Mouse (Mus musculus): ENCODE measurements around the gene Dusp23.

The Dusp23 gene

DNA sequence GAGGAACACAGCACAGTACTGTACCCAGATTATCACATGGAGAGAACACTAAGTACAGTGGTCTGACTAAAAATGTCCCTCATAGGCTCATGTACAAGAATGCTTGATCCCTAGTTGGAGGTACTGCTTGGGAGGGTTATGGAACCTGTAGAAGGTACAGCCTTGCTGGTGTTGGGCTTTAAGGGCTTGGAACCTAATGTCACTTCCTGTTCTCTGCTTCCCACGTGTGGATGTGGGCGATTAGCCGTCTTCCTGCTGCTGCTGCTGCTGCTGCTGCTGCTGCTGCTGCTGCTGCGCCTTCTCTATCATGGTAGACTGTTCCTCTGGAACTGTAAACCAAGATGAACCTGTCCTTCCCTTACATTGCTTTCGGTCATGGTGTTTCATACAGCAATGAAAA lies 9.2 kb downstream of the Dusp23 start:
- no peak for DNase-seq (ENCODE audit: low spot score)

- no peak for DNase-seq (ENCODE audit: low spot score)
These were observed 13.5 kb downstream of the Dusp23 start for GRCm38 (mm10) chr1:172619235-172619634.

DNA sequence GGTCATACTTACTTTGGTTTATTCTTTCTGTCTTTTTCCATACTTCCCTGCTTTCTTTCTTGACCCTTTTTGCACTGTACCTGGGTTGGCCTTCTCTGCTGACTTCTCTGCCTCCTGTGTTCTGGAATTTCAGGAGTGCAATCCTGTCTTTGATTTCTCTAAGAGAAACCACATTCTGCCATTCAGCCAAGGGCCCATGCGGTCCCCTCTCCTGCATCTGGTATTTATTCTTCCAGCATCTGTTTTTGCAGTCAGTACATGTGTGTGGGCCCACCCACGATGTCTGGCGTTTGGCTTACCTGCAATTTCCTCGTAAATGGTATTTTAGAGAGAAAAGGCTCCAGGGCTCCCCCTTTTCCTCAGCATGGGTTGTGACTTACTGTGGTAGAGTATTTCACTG lies 14.6 kb downstream of the Dusp23 start:
- DNase-seq (ENCODE audit: low spot score) = no peak

DNA sequence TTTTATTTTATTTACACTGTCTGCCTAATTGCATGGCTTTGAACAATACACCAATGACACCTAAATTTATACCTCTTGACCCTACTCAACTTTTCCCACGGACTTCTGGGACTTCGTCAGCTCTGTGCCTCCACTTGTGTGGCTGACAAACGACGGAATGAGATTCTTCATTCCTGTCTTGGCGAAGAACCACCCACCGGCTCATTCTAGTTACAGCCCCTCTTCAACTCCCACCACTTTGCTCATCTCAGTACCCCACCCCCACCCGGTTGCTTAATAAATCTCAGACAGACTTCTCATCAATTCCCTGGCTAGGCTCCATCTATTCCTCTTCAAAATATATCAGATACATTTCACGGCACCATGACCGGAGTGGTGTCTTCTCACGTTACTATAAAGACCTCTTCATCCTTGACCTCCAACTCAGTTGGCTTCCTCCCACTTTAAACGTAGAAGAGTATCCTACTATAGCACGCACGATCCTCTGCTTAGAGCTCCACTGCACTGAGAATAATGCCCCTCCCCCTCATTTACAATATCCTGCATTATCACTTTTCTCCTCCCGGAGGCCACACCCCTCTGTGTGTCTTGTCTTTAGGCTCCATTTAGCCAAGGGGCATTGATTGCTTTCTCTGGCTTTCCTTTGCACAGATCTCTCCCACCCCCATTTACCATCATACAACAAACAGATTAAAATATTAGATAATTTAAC lies 15.2 kb downstream of the Dusp23 start:
- DNase-seq (ENCODE audit: low spot score) = no peak

GRCm38 (mm10) chr1:172616537-172617300 lies 16.0 kb downstream of the Dusp23 start:
- DNase-seq (ENCODE audit: low spot score) = no peak

DNA sequence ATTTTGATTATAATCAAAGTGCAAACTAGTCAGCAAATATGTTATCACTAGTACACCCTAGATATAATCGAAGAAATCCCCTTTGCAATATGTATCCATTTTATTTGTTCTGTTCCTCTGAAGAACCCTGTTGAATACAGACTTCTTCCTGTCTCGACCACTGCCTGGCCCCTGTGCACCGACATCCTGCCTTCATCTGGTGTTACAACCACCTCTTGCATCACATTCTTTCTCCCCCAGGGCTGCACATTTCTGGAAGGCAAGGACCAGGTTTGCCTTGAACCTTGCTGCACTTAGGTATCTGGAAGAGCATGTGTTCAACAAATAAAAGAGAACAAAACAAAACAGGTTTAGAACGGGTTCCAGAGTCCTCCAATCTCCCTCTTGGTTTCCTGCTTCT lies 17.4 kb downstream of the Dusp23 start:
- DNase-seq (ENCODE audit: low spot score) = no peak

DNA sequence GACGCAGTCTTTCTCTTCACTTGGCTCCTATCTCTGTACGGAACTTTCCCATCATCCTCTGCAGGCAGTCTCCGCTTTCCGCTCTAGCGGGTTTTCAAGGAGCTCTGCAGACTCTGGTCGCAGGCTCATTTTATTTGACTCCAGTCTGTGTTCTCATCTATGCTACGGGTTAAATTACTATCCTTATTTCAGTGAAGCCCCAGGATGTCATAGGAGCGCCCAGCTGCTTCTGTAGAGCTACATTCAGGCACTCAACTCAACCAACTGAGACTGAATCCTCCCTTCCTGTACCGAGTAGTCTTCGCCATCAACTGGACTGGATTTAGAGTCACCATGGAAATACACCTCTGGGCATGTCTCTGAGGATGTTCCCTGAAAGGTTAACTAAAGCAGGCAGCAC lies 18.1 kb downstream of the Dusp23 start:
- DNase-seq (ENCODE audit: low spot score) = no peak

DNA sequence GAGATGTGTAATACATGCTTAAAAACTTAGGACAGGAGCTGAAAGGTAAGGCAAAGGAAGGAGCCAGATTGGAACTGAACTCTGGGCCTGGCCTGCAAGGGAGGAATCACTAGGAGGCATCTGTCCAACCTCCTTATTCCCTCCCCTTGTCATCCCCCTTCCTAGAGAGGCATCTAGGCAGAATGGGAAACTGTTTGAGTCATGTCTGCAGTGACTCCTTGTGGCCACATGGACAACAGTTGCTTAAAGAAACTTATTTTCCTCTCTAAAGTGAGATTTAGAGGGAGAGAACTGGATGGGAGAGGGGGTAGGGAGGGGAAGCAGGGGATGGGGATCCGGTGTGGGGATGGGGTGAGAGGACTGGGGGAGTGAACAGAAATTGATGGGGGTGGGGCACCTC lies 20.0 kb downstream of the Dusp23 start:
- DNase-seq (ENCODE audit: low spot score) = no peak

DNA sequence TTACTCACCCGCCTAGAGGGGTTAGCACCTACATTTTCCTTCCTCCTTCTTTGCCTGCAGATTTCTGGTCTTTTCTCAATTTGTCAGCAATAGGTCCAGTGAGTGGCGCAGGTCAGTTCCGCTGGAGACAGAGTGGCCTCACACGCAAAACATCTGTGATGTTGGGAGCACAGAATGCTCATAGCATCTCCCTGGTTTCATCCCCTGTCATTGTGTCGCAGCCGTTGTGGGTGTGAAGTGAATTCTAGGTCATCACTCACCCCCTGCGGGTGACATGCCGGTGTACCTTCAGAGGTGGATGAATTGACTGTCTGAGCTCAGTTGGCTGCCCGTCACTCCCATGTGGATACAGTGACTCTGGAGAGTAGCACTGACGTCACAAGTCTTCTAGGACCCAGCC lies 21.5 kb downstream of the Dusp23 start:
- DNase-seq (ENCODE audit: low spot score) = no peak

GRCm38 (mm10) chr1:172602326-172602725 lies 30.4 kb downstream of the Dusp23 start, which contains the start of gene Fcrl6:
Gene Fcrl6, minus strand, starts transcription at chr1:172602551.
- no peak for DNase-seq (ENCODE audit: low spot score)

DNA sequence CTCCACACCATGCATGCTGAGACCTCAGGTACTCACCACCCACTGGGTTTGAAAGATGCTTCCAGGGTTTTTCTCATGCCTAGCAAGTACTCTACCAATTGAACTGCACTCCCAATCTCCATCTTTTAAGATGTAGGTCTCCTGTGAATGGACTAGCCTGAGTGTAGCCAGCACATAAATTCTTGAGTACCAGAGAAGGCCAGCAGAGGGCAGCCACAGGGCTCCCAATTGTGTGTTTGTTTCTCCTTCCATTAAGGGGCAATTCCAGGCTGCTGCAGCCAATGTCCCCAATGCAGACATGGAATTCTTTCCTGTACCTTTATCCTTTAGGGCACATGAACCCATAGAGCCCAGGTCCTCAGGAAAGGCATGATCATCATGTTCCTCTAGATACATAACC lies 38.3 kb downstream of the Dusp23 start:
- no peak for DNase-seq (ENCODE audit: low spot score)

DNA sequence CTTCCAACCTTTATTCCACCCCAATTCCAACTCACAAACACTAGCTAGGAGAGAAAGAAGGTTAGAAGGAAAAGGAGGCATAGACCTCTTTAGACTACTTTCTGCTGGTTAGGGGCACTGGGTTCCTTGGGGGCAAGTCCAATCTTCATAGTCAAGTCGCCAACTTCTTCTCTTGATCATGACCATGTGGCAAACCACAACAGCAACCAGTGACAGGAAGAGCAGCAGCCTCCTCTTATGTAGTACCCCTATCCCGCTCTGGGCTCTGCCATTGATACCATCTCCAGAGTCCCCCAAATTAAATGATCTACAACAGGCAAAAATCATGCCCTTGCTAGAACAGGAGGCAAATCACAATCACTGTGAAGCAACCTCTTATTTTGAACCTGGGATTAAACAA lies 38.8 kb downstream of the Dusp23 start:
- no peak for DNase-seq (ENCODE audit: low spot score)

- no peak for DNase-seq (ENCODE audit: low spot score)
These were observed 39.4 kb downstream of the Dusp23 start for GRCm38 (mm10) chr1:172593321-172593720.

DNA sequence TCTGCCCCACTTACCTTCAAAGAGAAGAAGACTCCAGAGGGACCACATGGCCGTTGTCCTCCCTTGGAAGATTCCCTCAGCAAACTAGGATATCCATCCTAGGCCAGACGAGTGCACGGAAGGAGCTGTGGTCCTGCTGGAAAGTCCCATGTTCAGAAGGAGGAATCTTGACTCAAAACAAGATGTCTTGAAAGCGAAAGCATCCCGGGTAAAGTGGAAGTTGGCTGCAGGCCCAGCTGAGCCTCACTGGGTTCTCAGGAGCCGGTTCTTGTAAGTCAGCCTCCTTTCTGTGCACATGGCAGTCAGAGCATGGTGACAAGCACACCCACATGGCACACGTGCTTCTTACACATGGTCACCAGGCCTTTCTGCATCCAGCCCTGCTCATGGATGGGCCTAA lies 42.4 kb downstream of the Dusp23 start, which contains the start of gene Slamf8:
Gene Slamf8, minus strand, starts transcription at position 184 of the 400 bp plus-strand sequence.
- no peak for DNase-seq (ENCODE audit: low spot score)

DNA sequence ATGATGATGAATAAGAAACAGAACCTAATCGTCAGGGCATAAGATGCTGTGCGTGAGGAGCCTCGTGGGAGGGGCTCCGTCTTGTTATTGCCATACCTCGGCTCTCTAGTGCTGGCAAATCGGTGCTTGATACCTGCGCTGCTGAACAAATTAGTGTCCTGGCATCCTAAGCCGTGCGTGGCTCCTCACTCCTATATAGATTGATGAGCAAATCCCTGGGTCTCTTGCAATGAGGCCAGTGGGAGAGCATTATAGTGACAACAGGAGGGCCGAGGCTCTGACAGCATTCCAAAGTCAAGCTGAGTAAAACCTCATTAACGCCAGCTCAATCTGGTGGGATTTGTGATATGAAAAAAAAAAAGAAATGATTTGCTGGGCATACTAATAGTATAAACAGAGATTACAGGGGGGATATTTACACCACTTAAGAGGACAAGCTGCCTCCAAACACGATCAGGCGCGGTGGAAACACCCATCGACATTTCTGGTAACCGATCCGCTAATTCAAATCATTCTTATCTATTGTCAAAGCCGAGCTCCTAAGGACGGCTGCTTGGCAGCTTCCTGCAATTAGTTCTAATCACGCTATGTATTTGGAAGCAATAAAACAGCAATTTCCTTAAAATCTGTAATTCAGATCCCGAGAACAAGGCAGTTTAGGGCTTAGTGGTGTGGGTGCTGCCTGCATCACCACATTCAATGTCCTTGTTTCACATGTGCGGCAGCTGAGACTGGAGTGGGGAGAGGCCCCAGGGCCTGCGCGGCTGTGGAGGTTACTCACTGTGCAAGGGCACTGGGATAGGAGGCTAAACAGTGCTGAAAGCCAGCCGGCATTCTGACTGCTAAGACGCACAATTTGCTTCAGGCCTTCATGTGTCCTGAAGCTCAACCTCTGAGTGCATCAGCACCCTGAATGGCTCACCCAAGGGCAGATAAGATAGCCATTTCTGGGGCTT lies 46.9 kb downstream of the Dusp23 start:
- DNase-seq (ENCODE audit: low spot score) = no peak

- no peak for DNase-seq (ENCODE audit: low spot score)
These were observed 47.7 kb downstream of the Dusp23 start for GRCm38 (mm10) chr1:172585026-172585425.

DNA sequence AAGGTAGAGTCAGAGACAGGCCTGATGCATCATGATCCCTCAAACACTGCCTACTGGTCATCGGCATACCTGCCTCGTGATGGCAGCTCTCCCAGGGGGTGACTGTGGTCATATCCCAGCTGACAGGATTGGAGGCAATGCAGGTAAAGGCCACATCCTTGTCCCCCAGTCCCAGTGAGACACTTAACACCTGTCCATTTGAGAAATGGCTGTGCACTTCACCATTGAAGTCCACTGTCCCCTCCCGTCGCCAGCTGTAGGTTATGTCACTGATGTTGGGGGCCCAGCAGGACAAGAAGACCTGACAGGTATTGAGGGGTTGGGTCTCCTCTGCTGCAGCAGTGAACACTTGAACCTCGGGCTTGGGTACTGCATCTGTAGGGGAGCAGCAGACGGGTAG lies 48.5 kb downstream of the Dusp23 start:
- no peak for DNase-seq (ENCODE audit: low spot score)

GRCm38 (mm10) chr1:172582436-172582835 lies 50.3 kb downstream of the Dusp23 start:
- no peak for DNase-seq (ENCODE audit: low spot score)
